Mouse (Mus musculus) heart, postnatal 0 days (tissue): ENCODE measurements around the gene Kif1b.

ENCODE experiments used
- CTCF ChIP-seq: IDR thresholded peaks from 2 replicates; pipeline ENCODE4 v1.5.1; 2016; ENCODE audit warnings: antibody characterized with exemption, control low read depth, low read depth
- EP300 ChIP-seq: IDR thresholded peaks from 2 replicates; pipeline ENCODE4 v1.6.1; 2016; ENCODE audit warnings: antibody characterized with exemption, low read depth

DNA sequence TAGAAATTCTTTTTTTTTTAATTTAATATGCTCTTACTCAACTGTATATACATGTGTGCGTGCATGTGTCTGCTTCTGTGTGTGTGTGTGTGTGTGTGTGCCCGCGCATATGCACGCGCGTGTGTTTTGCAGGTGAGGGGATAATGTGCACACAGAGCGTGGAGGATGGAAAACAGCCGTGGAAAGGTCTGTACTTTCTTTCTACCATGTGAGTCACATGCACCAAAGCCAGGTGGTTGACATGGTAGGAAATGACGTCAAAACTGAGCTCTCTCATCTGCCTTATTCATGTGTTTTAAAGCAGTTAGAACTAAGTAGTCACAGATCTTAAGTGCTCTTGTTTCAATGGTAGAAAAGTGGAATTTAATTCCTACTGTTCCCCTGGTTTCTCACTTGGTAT is 91.5 kb downstream of the Kif1b start:
- TF ChIP-seq CTCF (no peak), EP300 (no peak)
